Mouse (Mus musculus): Measurements from ENCODE around the gene Fam189a2. TPM values are rescaled to one million over a fixed set of nuclear protein-coding genes. Genes with fewer than 3 reads are reported as not detected.

The Fam189a2 gene
- total RNA-seq, 2 experiments from 2014 or later, result 10.2 to 11.5 TPM

DNA sequence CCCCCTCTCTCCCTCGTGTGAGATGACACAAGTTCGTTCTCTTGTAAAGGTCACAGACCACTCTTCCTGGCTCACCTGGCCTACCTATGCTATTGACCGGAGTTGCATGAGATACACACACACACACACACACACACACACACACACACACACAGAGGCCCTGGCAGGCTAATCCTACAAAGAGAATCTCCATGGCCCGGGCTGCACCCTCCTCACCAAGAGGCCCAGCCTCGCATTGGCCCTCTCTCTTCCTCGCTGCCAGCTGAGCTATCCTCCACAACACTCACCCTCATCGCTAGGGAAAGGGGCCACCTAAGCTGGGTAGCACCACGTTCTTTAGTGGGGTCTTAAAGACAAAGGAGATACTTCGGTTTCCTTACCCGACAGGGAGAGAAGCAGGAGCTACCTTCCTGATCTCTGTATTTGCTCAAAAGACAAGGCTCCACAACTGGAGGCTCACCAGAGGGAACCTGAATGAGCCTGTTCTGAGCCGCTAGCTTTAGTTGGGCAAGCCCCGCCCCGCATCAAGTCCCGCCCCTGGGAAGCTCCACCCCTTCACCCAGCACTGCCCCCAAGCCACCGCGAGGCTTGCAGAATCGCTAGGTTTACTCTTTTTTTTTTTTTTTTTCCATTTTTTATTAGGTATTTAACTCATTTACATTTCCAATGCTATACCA is 74.4 kb downstream of the Fam189a2 start:
- intact Hi-C loops (cut with DNase I), result no loop called here

GRCm38 (mm10) chr19:23955461-23955860 is 75.4 kb downstream of the Fam189a2 start:
- intact Hi-C loops (cut with DNase I), result no loop called here
- DNase-seq (ENCODE audit: low spot score in 2 of 2), result no peak

More for the DNA sequence above, 74.4 kb downstream of the Fam189a2 start:
- DNase-seq (ENCODE audit: low spot score in 2 of 2), result no peak

GRCm38 (mm10) chr19:23948301-23949000 is 82.4 kb downstream of the Fam189a2 start:
- intact Hi-C loops (cut with DNase I), result no loop called here
- DNase-seq (ENCODE audit: low spot score in 2 of 2), result peak in 1 of 2 experiments; percentile 11

DNA sequence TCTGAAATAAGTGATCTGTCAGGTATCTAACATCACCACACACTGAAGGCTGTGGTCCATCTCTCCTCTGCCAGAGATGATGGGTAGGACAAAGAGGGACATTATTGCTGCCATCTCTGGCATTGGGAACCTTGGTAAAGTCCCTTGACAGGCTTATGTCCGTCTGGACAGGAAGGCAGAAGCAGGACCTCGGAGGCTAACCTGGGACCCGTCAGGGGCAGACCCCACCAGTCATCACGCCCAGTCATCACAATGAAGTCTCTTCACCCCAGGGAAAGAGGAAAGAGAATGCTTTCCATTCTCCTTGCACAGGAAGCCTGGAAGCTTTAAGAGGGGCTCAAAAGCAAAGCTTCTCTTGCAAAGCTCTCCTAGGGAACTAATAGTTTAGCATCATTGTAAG is 82.9 kb downstream of the Fam189a2 start:
- no peak for DNase-seq (ENCODE audit: low spot score in 2 of 2)
- intact Hi-C loops (cut with DNase I), result no loop called here

DNA sequence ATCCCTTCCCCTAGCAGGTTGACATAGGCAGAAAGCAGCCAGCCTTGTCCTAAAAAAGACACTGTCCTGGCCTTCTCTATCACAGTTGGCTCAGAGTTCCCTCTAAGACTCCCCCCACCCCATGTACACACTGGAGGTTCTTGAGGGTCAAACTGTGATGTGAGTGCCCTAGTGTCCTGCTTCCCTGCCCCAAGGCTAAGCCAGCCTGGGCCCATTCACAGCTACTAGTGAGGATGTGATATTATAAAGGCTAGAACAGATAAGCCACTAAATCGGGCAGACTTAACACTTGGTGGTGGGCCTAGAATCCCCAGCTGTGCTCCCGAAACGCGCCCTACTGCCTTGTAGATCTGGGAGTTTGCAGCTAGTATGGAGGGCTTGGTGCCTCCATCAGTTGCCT is 84.1 kb downstream of the Fam189a2 start:
- intact Hi-C loops (cut with DNase I), result no loop called here

GRCm38 (mm10) chr19:23946026-23946685 is 84.7 kb downstream of the Fam189a2 start:
- intact Hi-C loops (cut with DNase I), result no loop called here
- no peak for DNase-seq (ENCODE audit: low spot score in 2 of 2)

More for the DNA sequence above, 84.1 kb downstream of the Fam189a2 start:
- no peak for DNase-seq (ENCODE audit: low spot score in 2 of 2)

DNA sequence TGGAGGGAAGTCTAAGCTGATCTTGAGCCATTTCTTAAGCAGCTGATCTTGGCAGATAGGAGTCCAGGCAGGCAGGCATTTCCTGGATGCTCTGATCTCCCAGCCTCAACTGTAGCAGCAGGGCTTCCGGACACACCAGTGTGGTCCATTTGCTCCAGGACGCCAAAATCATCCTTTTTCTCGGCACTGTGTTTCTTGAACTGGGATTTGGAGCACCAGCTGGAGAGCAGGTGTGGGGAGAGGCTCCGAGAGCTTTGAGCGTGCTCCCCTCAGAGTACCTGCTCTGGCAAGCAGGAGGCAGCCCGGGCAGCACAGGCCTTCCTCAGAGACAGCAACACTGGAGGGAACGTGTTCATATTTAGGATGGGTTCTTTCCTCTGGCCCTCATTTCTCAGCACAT is 87.9 kb downstream of the Fam189a2 start:
- DNase-seq (ENCODE audit: low spot score in 2 of 2), result no peak
- intact Hi-C loops (cut with DNase I), result no loop called here

- peak in 1 of 2 experiments; percentile 48 for DNase-seq (ENCODE audit: low spot score in 2 of 2)
- intact Hi-C loops (cut with DNase I), result no loop called here
These were observed 89.3 kb downstream of the Fam189a2 start for GRCm38 (mm10) chr19:23941422-23941949.

GRCm38 (mm10) chr19:23930826-23931225 is 100.0 kb downstream of the Fam189a2 start:
- intact Hi-C loops (cut with DNase I), result no loop called here
- DNase-seq (ENCODE audit: low spot score in 2 of 2), result peak; percentile 40 to 82

DNA sequence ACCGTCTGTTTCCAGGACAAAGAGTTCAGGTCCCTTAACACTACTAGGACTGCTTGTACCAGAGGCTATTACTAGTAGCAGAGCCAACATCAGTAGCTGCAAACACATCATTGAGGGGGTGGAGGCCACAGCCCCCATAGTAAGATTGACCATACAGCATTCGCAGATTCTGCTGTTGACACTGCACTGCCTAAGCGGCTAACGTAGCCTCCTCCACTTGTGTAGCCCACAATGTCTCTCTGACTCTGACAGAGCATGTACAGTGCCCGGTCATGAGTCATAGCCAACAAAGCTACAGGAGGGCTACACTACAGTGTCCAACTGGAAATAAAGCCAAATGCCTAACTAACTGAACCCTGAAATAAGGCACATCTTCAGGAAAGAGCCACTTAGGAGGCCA is 105.3 kb downstream of the Fam189a2 start:
- intact Hi-C loops (cut with DNase I), result no loop called here
- no peak for DNase-seq (ENCODE audit: low spot score in 2 of 2)

DNA sequence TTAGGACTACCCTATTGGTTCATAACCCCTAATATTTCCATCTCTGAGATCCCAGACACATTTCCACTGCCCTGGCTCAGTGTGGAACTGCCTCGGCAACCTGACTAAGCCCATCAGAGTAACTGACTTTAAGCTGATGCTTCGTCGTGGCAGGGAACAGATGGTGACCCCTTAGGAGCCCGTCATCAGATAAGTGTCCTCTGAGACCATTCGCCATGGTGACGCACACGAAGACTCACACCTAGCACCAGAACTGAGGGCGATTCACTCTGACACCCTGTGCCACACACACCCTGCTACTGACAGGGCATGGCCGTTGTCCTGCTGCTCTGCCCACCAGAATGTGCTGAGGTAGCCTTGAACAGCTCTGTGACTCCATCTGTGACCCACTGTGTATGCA is 106.0 kb downstream of the Fam189a2 start:
- DNase-seq (ENCODE audit: low spot score in 2 of 2), result no peak
- intact Hi-C loops (cut with DNase I), result loop anchor here (5.0 kb wide), 1 partner anchor 57 kb away; no protein-coding TSS in a partner anchor

GRCm38 (mm10) chr19:23924057-23924456 is 106.8 kb downstream of the Fam189a2 start:
- intact Hi-C loops (cut with DNase I), result loop anchor here (5.0 kb wide), 1 partner anchor 57 kb away; no protein-coding TSS in a partner anchor
- DNase-seq (ENCODE audit: low spot score in 2 of 2), result no peak

Other genes starting within 250 kb of the Fam189a2 start
- gene Tjp2, start 194.0 kb upstream of the Fam189a2 start, total RNA-seq (2021), result 10 to 100 TPM; 16.6 to 18.5 TPM
- gene Fxn, start 249.6 kb upstream of the Fam189a2 start, total RNA-seq (2021), result 1 to 10 TPM; 6.9 to 7.4 TPM